Mouse (Mus musculus) retina, postnatal 1 day (tissue): ENCODE data around the gene Lrrc4c.

Source experiments
- DNase-seq: peaks from one replicate; pipeline ENCODE4 v3.0.0-alpha.2; 2012

The Lrrc4c gene

GRCm38 (mm10) chr2:96949531-96949930 is 631.6 kb downstream of the Lrrc4c start:
- DNase-seq, result no peak

DNA sequence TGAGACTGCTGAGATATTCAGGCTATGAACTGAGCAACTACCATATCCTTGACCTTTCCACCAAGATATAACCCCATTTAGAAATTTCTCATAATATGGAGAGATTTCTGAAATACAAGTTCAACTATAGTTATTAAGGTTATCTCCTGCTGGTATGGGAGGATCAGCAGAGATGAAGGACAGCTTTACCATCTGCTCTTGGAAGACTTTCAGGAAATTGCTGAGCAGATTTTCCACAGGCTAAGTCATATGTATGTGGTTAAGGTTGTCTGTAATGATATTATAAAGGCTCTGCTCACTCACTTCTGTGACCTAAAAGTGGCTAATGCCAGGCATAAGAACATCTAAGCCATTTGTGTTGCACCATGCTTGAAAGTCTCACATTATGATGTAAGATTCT is 681.6 kb downstream of the Lrrc4c start:
- no peak for DNase-seq

DNA sequence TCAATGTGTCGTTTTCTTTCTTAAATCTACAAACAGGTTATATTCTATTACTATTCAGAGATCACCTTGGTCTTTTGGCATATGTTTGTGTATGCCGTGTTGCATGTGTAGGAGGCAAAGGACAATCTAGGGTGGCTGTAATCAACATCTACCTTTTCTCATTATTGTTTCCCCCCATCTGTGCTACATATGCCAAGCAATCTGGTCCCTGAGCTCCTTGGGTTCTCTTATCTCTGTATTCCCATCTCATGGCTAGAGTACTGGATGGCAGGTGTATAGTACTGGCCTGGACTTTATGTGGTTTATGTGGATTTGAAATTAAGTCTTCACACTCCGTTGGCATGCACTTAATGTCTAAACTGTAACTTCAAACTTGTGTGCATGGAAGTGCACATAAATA is 700.4 kb downstream of the Lrrc4c start:
- DNase-seq, result no peak

- DNase-seq, result peak; percentile 57
Observed at GRCm38 (mm10) chr2:97026991-97027390, 709.0 kb downstream of the Lrrc4c start.

DNA sequence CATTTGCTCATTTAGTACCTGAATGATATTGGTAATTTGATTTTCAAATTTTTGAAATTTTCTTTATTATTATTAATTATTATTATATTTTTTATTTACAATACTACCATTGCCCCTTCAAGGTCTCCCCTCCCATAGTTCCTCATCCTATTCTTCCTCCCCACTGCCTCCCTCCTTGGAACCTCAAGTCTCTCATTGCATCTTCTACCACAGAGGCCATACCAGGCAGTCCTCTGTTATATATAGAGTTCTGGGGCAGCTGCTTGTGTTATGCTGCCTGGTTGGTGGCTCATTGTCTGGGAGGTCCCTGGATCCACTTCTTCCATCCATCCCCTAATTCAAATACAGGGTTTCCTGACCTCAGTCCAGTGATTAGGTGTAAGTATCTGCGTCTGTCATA is 709.6 kb downstream of the Lrrc4c start:
- DNase-seq, result no peak

DNA sequence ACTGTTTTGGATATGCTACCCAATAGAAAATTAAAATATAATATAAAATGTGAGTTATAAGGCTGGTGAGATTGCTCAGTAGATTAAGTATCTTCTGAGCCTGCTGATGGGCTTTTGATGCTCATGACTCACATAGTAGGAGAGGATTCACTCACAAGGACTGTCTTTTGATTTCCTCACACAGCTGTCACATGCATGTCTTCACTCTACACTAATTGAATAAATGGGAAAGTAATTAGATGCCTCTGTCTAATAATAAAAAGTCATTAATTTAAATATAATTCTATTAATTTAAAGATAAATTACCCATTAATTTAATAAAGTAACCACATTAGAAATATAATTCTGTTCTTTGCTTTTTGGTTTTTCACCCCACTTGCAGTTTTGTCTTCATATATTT is 718.4 kb downstream of the Lrrc4c start:
- DNase-seq, result peak; percentile 82

DNA sequence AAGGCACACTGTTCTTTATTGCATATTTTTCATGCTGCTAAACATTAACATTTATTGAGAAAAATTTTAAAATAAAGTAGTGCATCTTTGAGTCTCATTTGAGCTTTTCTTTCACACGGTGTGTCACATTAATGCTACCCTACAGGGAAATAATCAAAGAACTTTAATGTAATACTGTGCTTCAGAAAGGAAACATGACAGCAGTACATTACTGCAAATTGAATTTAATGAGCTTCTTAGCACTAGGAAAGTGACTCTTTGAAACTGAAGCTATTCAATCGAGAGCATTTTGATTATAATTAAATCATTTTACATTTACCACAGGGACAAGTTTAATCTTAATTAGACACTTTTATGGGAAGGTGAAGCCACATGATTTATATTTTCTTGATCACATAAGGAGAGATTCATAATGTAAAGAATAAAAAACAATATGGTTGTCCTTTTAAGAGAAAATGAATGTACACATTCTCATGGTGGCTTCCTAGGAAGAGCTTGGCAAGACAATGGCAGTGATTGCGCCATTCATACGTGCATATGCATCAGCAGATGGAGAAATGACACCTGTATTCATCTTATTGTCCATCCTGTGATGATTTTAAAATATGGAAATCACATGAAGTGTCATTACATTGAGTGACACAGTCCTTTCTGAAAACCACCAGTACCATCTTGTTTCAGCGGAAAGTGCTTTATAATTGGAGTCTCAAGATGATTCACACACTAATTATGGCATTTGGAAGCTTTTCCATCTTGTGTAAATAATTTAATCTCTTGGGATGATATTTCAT is 719.2 kb downstream of the Lrrc4c start:
- DNase-seq, result peak; percentile 64

DNA sequence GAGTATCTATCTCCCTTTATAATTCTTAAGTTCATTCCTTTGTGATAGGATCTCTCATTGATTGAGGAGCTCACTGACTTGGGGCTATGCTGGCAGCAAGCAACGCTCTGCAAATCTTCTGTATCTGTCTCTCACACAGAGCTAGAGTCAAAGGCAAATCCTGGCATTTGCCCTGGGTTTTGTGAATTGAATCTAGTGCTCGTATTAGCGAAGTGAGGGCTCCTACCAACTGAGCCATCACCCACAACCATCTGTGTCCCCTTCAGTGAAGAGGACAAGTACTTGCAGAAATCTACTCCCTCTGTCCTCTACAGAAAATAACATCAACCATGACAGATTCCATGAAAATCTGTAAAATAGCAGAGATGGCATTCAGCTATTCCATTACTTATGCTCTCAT is 726.0 kb downstream of the Lrrc4c start:
- no peak for DNase-seq

DNA sequence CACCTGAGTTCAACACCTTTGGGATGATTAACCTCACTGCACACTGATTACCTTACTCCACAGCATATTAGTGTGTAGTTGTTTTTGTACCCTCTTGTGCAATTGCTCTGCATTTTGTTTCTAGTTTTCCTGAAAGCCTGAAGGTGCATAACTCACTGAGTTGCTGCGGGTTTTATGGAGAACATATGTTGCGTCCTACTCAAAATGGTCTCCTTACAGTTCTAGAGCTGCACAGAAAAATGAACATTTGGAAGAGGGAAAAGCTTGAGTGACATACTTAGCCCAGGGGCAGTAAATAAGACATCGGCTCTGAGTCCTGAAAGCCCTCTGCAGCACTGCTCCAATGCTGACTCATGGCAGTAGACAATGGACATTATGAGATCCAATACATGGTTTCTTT is 727.7 kb downstream of the Lrrc4c start:
- DNase-seq, result no peak

DNA sequence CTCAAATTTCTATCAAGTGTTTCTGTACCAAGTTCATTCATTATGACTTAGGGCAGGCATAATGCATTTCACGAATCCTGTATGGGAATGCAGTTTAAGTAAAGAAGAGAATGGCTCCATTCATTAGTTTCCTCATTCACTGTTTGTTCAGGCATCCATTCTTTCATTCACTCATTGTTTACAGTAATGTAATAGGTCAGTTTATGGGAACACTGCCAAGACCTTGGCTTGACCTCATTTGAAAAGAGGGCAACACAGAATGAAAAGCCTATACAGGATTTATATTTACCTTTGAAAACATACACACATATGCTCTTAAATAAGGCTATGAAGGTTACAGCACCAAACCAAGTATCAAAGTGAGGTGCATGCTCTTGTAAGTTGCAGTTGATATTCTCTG is 762.2 kb downstream of the Lrrc4c start:
- peak; percentile 94 for DNase-seq

GRCm38 (mm10) chr2:97097965-97098364 is 780.0 kb downstream of the Lrrc4c start:
- DNase-seq, result no peak

DNA sequence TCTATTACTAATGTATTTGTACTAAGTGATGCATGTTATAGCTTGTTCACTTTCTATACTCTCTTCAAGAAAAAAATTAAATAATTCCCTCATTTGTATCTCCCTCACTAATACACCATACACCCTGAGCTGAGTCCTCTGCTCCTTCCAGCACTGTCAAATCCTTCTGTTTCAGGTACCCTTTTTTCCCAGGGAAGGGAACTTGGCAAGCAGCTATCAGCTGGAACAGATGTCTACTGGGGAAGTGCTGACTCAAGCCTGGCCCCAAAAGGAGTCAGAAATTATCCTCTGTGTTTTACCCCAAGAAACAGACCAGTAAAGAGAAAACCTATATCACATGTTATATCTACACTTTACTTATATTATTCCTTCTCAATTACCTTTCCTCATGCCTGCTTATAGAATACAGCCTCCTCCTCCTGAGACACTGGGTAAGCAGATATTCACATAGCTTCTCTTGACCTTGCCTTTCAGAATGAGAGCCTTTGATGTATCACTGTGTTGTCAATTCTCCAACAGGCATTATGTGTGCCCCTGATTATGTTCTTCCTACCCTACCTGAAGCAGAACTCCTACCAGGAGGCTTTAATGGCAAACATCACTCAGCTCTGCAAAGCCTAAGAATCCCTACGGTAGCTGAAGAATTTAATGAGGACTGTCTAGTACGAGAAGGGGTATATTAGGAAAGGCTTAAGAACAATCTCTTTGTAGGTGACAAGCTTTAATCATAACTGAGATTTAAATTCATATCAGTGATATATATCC is 785.6 kb downstream of the Lrrc4c start:
- no peak for DNase-seq

- DNase-seq, result no peak
Observed at GRCm38 (mm10) chr2:97124246-97124645, 806.3 kb downstream of the Lrrc4c start.

GRCm38 (mm10) chr2:97138454-97138853 is 820.5 kb downstream of the Lrrc4c start:
- no peak for DNase-seq

GRCm38 (mm10) chr2:97151626-97152194 is 833.7 kb downstream of the Lrrc4c start:
- DNase-seq, result no peak

DNA sequence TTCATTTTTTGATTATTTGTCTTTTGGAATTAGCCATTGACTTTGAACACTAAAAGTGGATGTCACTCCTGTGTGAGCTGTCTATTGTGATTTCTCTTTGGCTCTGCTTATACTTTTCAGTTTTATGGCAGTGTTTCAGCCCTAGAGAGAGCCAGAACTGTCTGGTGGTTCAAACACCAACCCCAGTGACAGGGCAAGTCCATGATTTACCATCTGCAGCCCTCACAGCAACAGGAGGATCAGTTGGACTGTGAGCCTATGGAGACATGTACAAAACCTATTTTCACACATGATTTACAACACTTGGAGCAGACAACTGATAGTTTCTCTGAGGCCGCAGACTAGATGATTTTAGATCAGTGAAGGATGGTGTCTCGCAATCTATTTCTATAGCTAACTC is 847.8 kb downstream of the Lrrc4c start:
- no peak for DNase-seq

GRCm38 (mm10) chr2:97178399-97178798 is 860.4 kb downstream of the Lrrc4c start:
- DNase-seq, result no peak

DNA sequence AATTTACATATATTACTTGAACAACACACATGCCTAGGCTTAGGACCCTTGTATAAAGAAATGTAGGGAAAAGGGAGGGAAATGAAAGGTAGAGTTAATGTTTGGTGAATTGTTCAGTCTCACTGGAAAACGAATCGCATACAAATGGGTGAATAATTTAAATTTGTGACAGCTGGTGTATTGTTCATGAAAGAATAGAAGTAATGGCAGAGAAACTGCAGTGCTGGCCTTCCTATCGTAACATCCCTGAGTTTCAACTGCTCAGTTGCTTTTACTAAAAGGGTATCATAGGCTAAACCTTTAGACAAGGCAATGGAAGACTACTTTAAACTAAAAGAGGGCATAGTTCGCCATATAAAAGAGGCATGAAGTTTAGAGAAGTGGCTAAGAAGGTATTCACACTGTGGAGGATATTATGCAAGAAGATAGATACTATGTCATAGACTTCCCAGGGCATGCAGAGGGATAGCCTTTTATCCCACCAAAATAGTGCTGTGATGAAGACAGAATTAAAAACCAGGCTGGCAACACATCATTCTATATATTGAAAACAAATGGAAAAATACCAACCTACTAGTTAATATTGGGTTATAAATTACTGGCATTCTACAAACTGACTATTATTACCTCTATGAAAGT is 879.1 kb downstream of the Lrrc4c start:
- DNase-seq, result no peak

- DNase-seq, result no peak
Observed at GRCm38 (mm10) chr2:97232966-97233365, 915.0 kb downstream of the Lrrc4c start.

DNA sequence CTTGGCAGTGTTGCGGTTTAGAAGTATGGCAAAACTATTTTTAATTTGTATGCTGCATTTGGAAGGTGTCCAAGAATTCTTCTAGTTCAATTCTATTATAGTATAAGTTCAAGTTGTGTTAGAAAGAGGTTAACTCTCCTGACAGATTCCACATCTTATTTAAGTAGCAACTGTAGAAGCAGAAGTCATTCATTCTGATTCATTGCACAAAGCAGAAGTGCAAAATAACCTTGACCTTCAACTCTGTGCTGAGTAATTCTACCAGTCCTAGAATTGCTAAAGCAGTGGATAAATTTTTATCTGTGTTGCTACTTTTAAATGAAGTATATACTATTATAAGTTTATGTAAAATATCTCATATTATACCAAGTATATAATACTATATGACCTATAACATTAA is 916.1 kb downstream of the Lrrc4c start:
- no peak for DNase-seq

GRCm38 (mm10) chr2:97274651-97275050 is 956.7 kb downstream of the Lrrc4c start:
- DNase-seq, result no peak

DNA sequence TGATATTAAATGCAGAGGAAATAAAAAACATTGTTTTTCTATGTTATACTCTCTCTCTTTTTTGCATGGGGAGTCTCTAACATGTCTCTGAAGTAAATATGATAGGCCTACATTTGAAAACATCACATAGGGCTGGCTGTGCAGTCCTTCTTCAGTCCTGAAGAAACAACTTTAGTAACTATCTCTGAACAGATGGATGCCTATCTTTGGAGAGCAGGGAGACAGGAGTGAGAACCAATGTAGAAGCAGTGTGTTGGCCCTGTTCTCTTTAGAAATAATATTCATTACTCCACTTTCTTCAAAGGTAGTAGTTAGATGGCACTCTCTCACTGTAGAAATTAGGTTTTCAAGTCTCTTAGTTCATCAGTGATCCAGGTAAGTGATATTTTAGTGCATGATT is 967.0 kb downstream of the Lrrc4c start:
- DNase-seq, result no peak

GRCm38 (mm10) chr2:97294216-97294615 is 976.2 kb downstream of the Lrrc4c start:
- DNase-seq, result peak; percentile 67

DNA sequence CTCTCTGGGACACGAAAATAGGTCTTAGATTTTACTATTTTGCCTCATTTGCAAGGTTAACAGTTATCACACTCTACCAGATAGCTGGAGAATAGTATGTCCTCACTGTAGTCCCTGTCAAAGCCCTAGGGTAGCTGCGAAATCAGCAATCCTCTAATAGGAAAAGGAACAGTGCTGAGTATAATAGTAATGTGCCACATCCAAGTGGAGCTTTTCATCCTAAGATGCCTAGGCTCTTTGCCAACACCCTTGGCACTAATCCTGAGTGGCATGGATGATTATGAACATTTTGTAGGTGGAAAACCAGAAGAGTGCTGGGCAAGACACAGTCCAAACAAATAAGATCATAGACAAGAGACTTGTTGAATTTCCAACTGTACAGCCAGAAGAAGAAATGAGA is 981.7 kb downstream of the Lrrc4c start:
- peak; percentile 59 for DNase-seq
